Mouse (Mus musculus): ENCODE data around the gene Mynn.
A peak's percentile ranks its signal among the peaks of the same experiment; 100 is the strongest.
"Not testable (repeated sequence)": the region's sequence is repeated elsewhere in the genome, so short reads cannot be mapped to it uniquely, and the experiment has no call there.

Mynn gene

DNA sequence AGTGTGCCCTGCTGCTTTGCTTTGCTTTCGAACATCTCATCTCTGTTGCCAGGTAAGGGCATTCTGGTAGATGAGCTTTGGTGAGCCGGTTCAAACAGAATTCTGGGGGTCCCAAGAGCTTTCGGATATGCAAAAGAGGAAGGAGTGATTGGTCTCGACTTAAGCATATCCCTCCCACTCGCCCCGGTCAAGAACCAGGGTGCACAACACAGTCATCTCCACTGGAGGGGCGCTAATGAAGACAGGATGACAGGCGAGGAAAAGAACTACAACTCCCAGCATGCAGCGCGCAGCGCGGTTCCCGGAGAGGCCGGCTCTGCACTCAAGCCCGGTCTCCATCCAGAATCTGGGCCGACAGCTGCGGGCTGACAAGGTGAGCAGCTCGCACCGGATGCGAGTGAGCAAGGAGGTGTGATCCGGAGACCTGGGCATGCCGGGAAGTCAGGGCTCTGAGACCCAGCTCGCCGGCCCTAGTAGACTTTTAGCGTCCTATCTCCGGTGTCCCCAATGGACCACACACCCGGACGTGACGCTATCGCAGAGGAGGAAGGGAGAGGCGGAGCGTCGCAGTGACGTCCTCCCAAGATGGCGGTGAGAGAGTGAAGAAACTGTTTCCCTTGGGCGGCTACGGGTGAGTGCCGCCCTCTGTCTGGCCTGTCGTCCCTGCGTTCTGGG, at the start of gene Mynn:
Gene Mynn, plus strand, starts transcription at position 1 of the 675 bp plus-strand sequence.
- DNase-seq, result peak; percentile 96

DNA sequence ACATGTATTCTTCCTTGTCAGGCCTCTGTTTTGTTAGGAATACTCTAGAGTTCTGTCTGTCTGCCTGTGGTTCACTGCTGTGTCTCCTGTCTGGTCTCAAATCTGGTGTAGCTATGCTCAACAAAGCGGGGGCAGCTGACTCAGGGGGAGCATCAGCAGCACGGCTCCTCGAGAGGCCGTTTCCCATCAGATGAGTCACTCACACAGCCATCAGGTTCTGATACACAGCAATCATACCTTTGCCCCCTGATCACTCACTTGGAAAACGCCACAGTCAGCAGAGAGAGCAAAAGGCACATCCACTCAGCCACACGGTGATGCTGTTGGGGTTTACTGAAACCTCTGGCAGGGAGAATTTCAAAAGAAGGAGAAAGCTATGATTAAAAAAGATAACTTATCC, 48.1 kb upstream of the Mynn start:
- no peak for DNase-seq

DNA sequence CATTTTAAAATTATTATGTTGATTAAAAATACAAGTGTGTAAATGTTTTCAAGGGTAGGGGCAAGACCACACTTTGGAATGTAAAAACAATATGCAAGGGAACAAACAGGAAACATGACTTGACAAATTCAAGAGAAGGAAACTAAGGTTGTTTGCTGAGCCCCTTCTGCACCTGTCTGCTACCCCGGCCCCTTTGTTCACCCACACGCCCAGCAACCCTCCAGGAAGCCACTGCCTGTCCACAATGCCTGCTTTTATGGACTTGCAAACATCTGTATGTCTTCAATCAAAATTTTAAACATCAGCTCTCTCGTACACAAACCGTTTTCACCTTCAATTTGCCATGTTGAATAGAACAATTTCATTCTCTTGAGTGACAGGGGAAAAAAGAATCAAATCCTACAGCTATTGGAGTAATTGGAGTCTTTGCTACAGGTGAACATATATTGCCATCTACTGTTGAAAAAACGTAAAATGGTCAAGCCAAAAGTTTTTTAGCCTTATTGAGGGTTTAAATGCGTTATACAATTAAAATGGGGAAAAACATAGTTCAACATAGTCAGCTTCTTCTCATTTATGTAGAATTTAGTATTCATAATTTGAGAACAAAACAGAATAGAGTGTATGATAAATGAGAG, 41.1 kb upstream of the Mynn start:
- no peak for DNase-seq

GRCm38 (mm10) chr3:30566333-30566732, 35.5 kb upstream of the Mynn start:
- not testable (repeated sequence) for DNase-seq

GRCm38 (mm10) chr3:30573549-30573948, 28.3 kb upstream of the Mynn start:
- no peak for DNase-seq

DNA sequence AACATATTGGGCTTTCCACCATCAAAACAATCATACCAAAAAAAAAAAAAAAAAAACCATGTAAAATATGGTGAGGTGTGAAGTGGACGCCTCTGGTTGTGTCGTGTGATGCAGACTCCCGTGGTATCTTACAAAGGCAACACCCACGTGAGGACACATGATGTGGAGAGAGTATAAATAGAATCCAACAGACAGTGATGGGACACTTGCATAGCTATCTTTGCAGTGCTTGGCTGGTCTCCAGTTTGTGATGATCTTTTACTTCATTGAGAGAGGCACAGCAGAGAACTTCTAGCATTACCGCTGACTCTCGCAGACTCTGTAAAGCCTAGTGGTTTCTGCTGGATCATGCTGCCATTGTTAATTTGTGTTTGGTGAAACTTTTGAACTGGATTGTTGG, 13.0 kb upstream of the Mynn start:
- DNase-seq, result no peak

- no peak for DNase-seq
These were observed 9.4 kb upstream of the Mynn start for GRCm38 (mm10) chr3:30592418-30592853.

- no peak for DNase-seq
These were observed 8.0 kb upstream of the Mynn start for GRCm38 (mm10) chr3:30593719-30594485.

DNA sequence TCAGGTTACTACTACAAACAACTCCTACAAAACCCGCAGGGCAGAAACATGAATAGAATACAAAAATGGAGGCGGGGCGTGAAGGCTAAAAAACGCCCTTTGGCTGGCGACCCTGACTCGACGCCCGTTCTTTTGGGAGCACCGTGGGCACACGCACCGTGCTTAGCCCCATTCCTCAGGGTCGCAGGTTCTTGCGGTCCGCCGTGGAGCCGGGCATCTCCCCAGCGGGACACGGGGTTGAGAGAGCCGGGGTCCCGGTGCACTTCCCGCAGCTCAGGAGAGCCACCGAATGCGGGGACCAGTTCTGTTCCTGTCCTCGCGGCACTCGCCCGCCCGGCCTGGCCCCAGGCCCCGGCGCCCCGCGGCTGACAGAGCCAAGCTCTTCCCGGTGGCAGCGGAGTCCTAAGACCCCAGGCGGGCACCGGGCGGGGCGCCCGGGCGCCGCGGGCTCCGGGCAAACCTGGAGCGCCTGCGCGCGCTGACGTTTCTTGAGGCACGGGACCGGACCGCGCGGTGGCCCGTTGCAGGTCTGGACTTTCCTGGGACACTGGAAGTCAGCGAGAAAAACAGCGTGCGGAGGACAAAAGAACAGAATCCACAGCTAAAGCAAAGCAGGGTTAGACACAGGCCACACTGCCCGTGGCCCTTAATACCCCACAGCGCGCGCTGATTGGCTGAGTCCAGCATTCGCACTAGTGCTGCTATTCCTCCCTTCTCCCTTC, 6.6 kb upstream of the Mynn start:
- DNase-seq, result peak; percentile 55

- DNase-seq, result no peak
These were observed 4.6 kb upstream of the Mynn start for GRCm38 (mm10) chr3:30597271-30597670.

DNA sequence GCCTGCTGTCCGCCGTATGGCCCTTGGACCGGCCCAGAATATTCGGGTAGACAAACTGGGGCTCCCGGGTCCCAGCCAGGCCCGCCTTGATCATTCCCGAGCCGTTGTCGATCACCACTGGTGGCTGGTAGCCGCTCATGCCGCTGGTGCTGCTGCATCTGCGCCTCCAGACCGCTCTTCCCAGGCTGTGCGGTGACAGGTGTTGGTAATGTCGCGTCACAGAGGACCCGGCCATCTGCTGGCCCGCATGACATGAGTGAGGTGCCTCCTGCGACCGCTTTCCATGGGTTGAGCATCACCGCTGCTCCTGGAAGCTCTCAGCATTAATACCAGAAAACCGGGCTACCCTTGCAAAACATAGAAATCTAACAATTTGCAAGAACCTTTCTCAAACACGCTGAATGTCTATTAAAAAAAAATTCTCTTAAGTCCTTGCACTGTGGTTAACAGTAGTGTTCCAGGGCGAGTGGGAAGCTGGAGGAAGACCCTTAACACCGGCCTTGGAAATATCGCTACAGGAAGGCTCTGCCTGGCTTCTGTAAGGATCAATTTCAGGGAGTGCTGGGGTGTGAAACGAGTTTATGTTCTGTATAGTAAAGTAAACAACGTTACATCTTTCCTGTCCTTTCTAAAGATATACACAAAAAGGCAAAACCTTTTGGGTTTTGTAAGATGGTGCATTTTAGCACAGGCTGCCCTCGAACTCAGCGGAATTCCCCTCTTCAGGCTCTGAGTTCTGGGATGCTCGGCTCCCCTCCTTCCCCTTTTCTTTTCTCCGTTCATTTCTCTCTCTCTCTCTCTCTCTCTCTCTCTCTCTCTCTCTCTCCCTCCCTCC, 1.9 kb upstream of the Mynn start, which contains the start of gene Actrt3:
Gene Actrt3, minus strand, starts transcription at position 229 of the 835 bp plus-strand sequence.
- peak; percentile 74 for DNase-seq

- peak; percentile 62 for DNase-seq
These were observed 1.1 kb upstream of the Mynn start for GRCm38 (mm10) chr3:30600717-30601116.

GRCm38 (mm10) chr3:30601175-30601574, 690 bp upstream of the Mynn start:
- peak; percentile 89 for DNase-seq

- DNase-seq, result no peak
These were observed 228 bp upstream of the Mynn start for GRCm38 (mm10) chr3:30601610-30602064.

GRCm38 (mm10) chr3:30602740-30603098, 854 bp downstream of the Mynn start:
- no peak for DNase-seq

- no peak for DNase-seq
These were observed 1.4 kb downstream of the Mynn start for GRCm38 (mm10) chr3:30603256-30603655.

DNA sequence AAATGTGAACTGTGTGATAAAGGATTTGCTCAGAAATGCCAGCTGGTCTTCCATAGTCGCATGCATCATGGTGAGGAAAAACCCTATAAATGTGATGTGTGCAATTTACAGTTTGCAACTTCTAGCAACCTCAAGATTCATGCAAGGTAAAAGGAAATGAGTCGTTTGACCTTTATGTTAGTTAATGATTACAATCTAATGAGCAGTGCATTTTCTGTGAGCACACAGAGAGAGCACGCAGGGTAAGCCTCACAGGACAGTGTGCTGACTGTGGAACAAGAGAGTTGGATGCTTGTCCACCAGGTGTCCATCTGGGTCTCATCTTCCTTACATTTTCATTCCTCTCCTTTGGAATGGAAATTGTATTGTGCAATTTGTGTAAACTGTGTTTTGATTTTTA, 7.1 kb downstream of the Mynn start:
- no peak for DNase-seq

GRCm38 (mm10) chr3:30610930-30611329, 9.1 kb downstream of the Mynn start:
- DNase-seq, result no peak

DNA sequence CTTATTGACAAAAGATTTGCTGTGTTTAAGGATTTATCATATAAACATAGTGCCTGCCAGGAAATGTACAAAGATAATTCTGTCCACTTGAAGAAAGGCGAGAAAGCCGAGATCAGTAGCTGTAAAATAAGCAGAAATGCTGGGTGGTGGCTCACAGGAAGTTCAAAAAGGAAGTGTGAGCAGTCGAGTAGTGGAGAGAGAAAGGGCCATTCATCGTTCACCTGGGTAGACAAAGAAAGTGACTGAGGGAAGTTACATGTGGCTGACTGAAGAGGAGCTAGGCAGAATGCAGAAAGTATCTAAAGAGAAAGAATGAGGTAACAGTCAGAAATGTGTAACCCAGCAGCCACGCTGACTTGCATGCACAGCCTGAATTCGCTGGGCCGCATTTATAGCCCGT, 18.3 kb downstream of the Mynn start:
- no peak for DNase-seq

DNA sequence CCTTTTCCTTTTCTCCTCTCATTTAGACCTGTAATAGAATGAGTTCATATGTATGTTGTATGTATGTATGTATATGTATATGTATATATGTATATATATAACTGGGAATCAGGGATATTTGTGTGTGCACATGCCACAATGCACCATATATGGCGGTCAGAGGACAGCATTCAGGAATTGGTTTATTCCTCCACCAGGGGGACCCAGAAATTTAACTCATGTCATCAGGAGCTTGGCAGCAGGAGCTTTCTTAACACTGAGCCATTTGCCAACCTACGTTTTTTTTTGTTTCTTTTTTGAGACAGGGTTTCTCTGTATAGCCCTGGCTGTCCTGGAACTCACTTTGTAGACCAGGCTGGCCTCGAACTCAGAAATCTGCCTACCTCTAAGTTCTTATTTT, 31.8 kb downstream of the Mynn start:
- DNase-seq, result no peak

GRCm38 (mm10) chr3:30635629-30636028, 33.8 kb downstream of the Mynn start:
- no peak for DNase-seq

DNA sequence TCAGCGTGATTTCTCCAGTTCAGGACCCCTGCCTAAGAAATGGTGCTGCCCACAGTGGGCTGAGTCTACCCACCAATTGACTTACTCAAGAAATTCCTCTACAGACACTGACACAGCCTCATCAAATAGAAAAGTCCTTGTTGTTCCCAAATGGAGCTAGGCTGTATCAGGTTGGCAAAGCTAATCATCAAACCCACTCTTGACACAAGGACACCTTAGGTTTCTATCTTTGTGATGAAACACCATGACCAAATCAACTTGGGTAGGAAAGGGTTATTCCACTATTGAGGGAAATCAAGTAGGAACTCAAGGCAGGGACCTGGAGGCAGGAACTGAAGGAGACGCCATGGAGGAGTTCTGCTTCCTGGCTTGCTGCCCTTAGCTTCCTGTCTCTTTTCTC, 42.3 kb downstream of the Mynn start, which contains the start of gene Lrriq4:
Gene Lrriq4, plus strand, starts transcription at position 301 of the 400 bp plus-strand sequence.
- DNase-seq, result no peak
